Mouse (Mus musculus) T-cell, adult 2 months (primary cell): ENCODE results near the gene Ndufa5.

Experiments used
- DNase-seq: peaks from one replicate; pipeline ENCODE4 v3.0.0; 2022; ENCODE audit warnings: low spot score

Ndufa5 gene

DNA sequence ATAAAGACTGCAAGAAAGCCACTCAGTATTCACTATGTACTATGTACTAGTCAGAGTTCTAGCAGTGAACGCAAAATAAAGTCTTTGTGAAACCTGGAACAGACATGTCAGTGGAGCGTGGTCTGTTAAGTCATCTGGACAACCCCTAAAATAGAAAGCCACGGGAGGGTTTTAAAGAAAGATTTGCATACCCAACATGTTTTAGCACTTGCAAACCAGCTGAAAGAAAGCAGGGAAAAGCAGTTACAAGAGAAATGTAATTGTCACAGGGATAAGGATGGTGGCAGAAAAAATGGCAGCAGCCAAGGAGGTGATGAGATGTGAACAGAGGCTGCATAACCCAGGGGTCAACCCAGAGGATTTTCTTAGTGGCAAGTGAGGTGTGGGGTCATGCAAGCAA lies 2.1 kb downstream of the Ndufa5 start:
- no peak for DNase-seq

DNA sequence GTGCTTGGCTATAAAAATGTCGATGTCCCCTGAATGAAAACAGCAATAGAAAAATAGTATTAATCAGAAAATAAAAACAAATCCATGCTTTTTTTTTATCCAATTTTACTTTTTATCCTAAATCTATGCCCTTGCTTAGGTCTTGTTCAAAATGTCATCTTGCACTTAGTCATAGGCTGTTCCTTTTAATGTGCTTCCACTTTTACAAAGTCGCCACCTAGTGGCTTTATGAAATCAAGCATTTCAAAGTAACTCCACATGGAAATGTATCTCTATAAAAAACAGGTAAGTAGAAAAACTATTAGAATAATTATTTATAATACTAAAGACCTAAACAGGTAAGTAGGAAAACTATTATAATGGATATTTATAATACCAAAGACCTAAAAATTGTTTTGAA lies 11.6 kb downstream of the Ndufa5 start:
- no peak for DNase-seq

DNA sequence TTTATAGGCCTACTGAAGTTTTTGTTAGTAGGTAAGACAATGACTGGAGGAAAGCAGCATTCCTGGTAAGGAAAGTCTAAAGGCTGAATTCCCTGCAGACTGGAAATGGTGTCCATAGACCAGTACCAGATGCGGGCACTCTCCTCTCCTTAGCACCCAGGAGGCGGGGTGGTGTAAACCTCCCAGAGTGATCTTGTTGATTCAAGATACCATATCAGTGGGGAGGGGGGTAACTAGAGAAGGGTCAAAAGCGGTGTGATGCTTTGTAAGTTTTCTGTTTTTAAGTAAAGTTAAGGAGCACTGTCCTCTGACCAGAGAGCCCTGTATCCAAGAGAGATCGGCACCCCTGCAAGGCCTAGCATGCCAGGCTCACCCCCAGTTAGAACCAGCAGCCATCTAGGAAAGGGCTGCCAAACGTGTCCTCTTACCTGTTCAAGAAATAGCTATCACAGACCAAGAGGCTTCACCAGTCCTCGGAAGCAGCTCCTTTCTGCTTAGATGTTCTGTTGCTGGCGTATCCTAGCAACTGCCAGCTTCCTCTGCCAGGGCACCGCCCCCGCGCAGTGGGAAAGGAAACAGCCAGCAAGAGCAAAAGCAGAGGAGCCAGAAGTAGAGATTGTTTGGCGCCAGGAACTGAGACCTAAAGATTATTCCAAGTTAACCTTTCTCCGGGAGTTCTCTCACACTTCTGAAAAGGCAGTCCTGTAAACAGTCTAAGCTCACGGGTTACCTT lies 13.1 kb downstream of the Ndufa5 start, which contains the start of gene Iqub:
Iqub (minus strand) TSS at position 516 of the 733 bp plus-strand sequence.
- peak; percentile 56 for DNase-seq

DNA sequence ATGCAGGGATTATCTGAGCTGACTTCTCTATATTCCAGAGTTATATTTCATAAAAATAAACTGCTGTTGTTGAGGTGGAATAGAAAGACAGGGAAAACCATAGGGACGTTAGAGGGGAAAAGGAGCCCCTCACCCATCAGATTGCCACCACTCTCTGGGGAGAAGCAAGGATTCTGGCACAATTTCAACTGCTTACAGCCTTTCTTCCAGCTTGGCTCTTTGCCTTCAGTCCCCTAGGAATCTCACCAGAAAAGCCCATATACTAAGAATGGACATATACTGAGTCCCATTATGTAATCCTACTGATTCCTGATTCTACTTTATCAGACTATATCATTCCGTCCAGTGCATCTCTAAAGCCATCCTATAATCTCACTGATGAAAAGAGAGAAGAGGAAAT lies 23.7 kb downstream of the Ndufa5 start:
- no peak for DNase-seq

DNA sequence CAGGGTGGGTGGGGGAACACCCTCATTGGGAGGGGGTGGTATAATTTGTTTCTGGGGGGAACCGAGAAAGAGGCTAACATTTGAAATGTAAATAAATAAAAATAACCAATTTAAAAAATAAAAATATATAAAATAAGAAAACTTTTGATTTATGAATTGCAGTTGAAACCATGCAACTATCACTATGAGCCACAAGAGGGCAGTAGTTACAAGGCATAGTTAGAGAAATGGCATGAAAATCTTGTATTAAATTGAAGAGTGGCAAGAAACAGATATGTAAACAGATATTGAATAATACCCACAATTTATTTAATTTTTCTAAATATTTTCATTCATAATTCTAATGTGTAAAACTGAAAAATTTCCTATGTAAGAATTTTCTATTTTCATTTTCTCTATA lies 37.5 kb downstream of the Ndufa5 start:
- DNase-seq, result no peak

DNA sequence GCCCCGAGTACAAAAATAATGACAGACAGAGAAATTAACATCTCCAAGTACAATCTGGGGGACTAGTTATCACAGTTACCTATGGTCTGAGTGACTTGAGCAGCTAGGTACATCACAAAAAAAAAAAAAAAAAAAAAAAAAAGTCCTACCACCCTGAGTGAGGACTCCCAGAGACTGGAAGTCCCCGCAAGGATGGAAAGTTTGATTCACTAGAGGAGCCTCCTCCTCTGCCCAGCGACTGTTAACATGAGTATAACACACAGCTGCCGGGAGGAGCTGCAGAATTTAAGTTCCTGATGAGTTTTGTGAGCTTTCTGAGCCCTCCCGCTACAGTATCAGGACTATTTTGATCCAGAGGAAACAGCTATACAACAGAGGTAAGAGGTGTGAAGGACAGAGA lies 41.3 kb downstream of the Ndufa5 start:
- no peak for DNase-seq

DNA sequence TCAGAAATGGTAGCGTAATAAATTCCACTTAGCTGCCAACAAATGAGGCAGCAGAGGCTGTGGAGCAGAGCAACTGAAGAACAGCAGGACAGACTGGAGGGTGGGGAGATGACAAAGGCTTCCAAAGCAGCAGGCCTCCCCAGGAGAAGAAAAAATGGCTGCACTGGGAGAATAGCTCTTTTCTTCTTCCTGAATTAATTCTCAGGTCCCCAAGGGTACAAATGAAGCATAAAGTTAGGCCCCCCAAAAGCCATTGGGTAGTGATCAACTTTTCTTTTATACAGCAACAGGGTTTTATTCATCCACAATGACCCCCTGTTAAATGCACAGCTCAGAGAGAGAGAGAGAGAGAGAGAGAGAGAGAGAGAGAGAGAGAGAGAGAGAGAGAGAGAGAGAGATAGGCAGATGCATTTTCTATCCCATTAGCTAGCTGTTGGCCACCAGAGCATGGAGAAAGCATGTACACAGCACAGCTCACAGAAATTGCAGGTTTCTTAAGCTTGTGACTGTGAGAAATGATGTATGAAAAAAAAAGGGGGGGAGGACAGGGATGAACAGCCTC lies 57.2 kb downstream of the Ndufa5 start:
- no peak for DNase-seq

DNA sequence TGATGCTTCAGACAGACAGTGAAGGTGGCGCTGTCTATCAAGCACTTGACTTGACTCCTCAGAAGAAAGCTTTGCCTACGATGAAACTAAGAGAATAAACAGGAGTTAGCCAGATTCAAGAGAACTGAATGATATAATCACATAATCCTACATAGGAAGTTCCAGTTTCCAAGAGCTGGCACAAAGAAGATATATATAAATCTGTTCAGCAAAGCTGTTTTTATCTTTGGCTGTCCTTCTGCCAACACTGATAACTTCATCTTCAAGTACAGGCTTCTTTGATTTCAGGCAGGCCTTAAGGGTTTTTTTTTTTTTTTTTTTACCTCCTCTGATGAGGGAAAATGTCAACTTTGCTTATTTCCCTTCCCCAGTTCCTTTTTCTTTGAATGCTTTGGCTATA lies 57.7 kb downstream of the Ndufa5 start:
- DNase-seq, result no peak
